Mouse (Mus musculus): ENCODE measurements at regions not wholly inside any gene's neighbourhood (a gene's known extent, or its start where the extent isn't known, plus 50 kb on each side); places are given as distances from the start of the nearest gene placed in this dataset.

- no peak overlapping the region for H3K4me3 ChIP-seq (replicated peaks in 1 of 3; ENCODE audit: low read depth in 2 of 3, low read length in 2 of 3, poor library complexity in 1 of 3)
- no peaks in the 10 kb centered on the region for H3K79me2 ChIP-seq (replicated peaks; ENCODE audit: control insufficient read depth, extremely low read depth, insufficient read depth, poor library complexity, severe bottlenecking)
- no peaks in the 10 kb centered on the region for H3K4me1 ChIP-seq (ENCODE audit: control insufficient read depth in 1 of 2, insufficient read depth in 2 of 2)
- H3K9ac ChIP-seq (ENCODE audit: insufficient read depth, low read depth), result no peak overlapping the region
- H3K27me3 ChIP-seq (replicated peaks), result no peaks in the 10 kb centered on the region
- TF ChIP-seq KAT2A (IDR thresholded peaks at IDR 0.05; ENCODE audit: insufficient replicate concordance, low read length) (no peak), SIN3A (IDR thresholded peaks at IDR 0.05; ENCODE audit: low read length) (no peak)
- DNase-seq (ENCODE audit: extremely low read depth), result no peak
- peaks cover 49% of the 10 kb centered on the region for H3K9me3 ChIP-seq (replicated peaks; ENCODE audit: low read length)
- in situ Hi-C loops (cut with MboI; ENCODE audit: low pct_ligation_motif_present, low pct_unique_long_range_greater_than_20kb, low sequenced_read_pairs) (no loop called here), dilution Hi-C loops (cut with MboI; ENCODE audit: extremely low pct_ligation_motif_present, extremely low pct_unique_long_range_greater_than_20kb, low sequenced_read_pairs) (no loop called here)
- H3K4me2 ChIP-seq (ENCODE audit: insufficient read depth, low read depth, poor library complexity, severe bottlenecking), result no peak overlapping the region
- H3K27ac ChIP-seq (ENCODE audit: insufficient read depth, low read depth), result no peak overlapping the region
- H3K36me3 ChIP-seq (replicated peaks in 1 of 2; ENCODE audit: control insufficient read depth in 1 of 2, insufficient read depth in 1 of 2, low read length in 1 of 2), result no peaks in the 10 kb centered on the region
These were observed 259.8 kb downstream of the Parp8 start for GRCm38 (mm10) chr13:116765491-116765890.

GRCm38 (mm10) chr13:116759912-116760311, 265.4 kb downstream of the Parp8 start:
- Histone ChIP-seq H3K79me2 (replicated peaks; ENCODE audit: control insufficient read depth, extremely low read depth, insufficient read depth, poor library complexity, severe bottlenecking) (no peaks in the 10 kb centered on the region), H3K36me3 (replicated peaks in 1 of 2; ENCODE audit: control insufficient read depth in 1 of 2, insufficient read depth in 1 of 2, low read length in 1 of 2) (no peaks in the 10 kb centered on the region)

GRCm38 (mm10) chr13:116740825-116741224, 284.5 kb downstream of the Parp8 start:
- Histone ChIP-seq H3K4me1 (ENCODE audit: control insufficient read depth in 1 of 2, insufficient read depth in 2 of 2) (no peaks in the 10 kb centered on the region), H3K9me3 (replicated peaks; ENCODE audit: low read length) (peaks cover 37% of the 10 kb centered on the region), H3K79me2 (replicated peaks; ENCODE audit: control insufficient read depth, extremely low read depth, insufficient read depth, poor library complexity, severe bottlenecking) (no peaks in the 10 kb centered on the region), H3K4me2 (ENCODE audit: insufficient read depth, low read depth, poor library complexity, severe bottlenecking) (no peak overlapping the region; the same call in 1 of the 2 replicates), H3K4me3 (replicated peaks in 1 of 3; ENCODE audit: low read depth in 2 of 3, low read length in 2 of 3, poor library complexity in 1 of 3) (no peak overlapping the region), H3K27ac (ENCODE audit: insufficient read depth, low read depth) (no peak overlapping the region), H3K27me3 (replicated peaks) (no peaks in the 10 kb centered on the region), H3K9ac (ENCODE audit: insufficient read depth, low read depth) (no peak overlapping the region), H3K36me3 (replicated peaks in 1 of 2; ENCODE audit: control insufficient read depth in 1 of 2, insufficient read depth in 1 of 2, low read length in 1 of 2) (no peaks in the 10 kb centered on the region)
- in situ Hi-C loops (cut with MboI; ENCODE audit: low pct_ligation_motif_present, low pct_unique_long_range_greater_than_20kb, low sequenced_read_pairs), result no loop called here
- dilution Hi-C loops (cut with MboI; ENCODE audit: extremely low pct_ligation_motif_present, extremely low pct_unique_long_range_greater_than_20kb, low sequenced_read_pairs), result no loop called here
- TF ChIP-seq POLR2A (IDR thresholded peaks at IDR 0.05; ENCODE audit: low read depth, low read length) (no peak), JUND (conservative IDR thresholded peaks at IDR 0.05; ENCODE audit: low read depth, low read length) (no peak), SIN3A (IDR thresholded peaks at IDR 0.05; ENCODE audit: low read length) (no peak), RCOR1 (conservative IDR thresholded peaks at IDR 0.05; ENCODE audit: low read depth, low read length) (no peak)
- DNase-seq (ENCODE audit: extremely low read depth), result no peak

More at GRCm38 (mm10) chr13:116759912-116760311, 265.4 kb downstream of the Parp8 start:
- Histone ChIP-seq H3K4me1 (ENCODE audit: control insufficient read depth in 1 of 2, insufficient read depth in 2 of 2) (no peaks in the 10 kb centered on the region), H3K4me2 (ENCODE audit: insufficient read depth, low read depth, poor library complexity, severe bottlenecking) (no peak overlapping the region), H3K4me3 (replicated peaks in 1 of 3; ENCODE audit: low read depth in 2 of 3, low read length in 2 of 3, poor library complexity in 1 of 3) (no peak overlapping the region), H3K9me3 (replicated peaks; ENCODE audit: low read length) (peaks cover 42% of the 10 kb centered on the region), H3K27me3 (replicated peaks) (no peaks in the 10 kb centered on the region), H3K9ac (ENCODE audit: insufficient read depth, low read depth) (no peak overlapping the region), H3K27ac (ENCODE audit: insufficient read depth, low read depth) (no peak overlapping the region)
- no peak for TF ChIP-seq CTCF (conservative IDR thresholded peaks at IDR 0.05 in 1 of 2, IDR thresholded peaks at IDR 0.05 in 1 of 2; ENCODE audit: low read depth in 2 of 2, low read length in 2 of 2)
- TF ChIP-seq NRF1 (IDR thresholded peaks at IDR 0.05; ENCODE audit: low read depth, low read length), result no peak
- no peak for TF ChIP-seq SMC3 (IDR thresholded peaks at IDR 0.05; ENCODE audit: low read depth, low read length)
- TF ChIP-seq POLR2A (IDR thresholded peaks at IDR 0.05; ENCODE audit: low read depth, low read length), result no peak
- TF ChIP-seq USF1 (IDR thresholded peaks at IDR 0.05; ENCODE audit: low read depth, low read length), result no peak
- TF ChIP-seq EP300 (IDR thresholded peaks at IDR 0.05; ENCODE audit: low read length), result no peak
- TF ChIP-seq USF2 (conservative IDR thresholded peaks at IDR 0.05; ENCODE audit: low read depth, low read length), result no peak
- no peak for TF ChIP-seq MEF2A (IDR thresholded peaks at IDR 0.05; ENCODE audit: borderline replicate concordance, low read depth, low read length)
- TF ChIP-seq ELF1 (IDR thresholded peaks at IDR 0.05; ENCODE audit: low read depth, low read length), result no peak
- DNase-seq (ENCODE audit: extremely low read depth), result no peak
- dilution Hi-C loops (cut with MboI; ENCODE audit: extremely low pct_ligation_motif_present, extremely low pct_unique_long_range_greater_than_20kb, low sequenced_read_pairs) (no loop called here), in situ Hi-C loops (cut with MboI; ENCODE audit: low pct_ligation_motif_present, low pct_unique_long_range_greater_than_20kb, low sequenced_read_pairs) (no loop called here)

Data from CH12.LX (cell line).